Mouse (Mus musculus) hindbrain, postnatal 0 days (tissue): Measurements from ENCODE around the gene Ogfrl1. TPM values are rescaled to one million over a fixed set of nuclear protein-coding genes. Genes with fewer than 3 reads are reported as not detected.
A peak's percentile ranks its signal among the peaks of the same experiment; 100 is the strongest.

Experiments
- ATAC-seq: fragments of 200-750 bp; cut with Nextera tagmentation; 2 replicates; pipeline ENCODE4 v1.8.0; 2017; ENCODE audit warnings: mild to moderate bottlenecking, moderate TSS enrichment, moderate library complexity
- DNase-seq: peaks from one replicate; pipeline ENCODE4 v3.0.0-alpha.2; 2015; ENCODE audit warnings: low spot score
- H3K27ac ChIP-seq: fragments of 300-500 bp; sonication (generic); 2 replicates; pipeline ENCODE4 v1.5.1; 2014; ENCODE audit warnings: mild to moderate bottlenecking
- H3K27me3 ChIP-seq: fragments of 300-500 bp; sonication (generic); 2 replicates; pipeline ENCODE4 v1.6.1; 2014; ENCODE audit warnings: low read length, mixed read lengths; ENCODE audit not compliant: insufficient read depth
- H3K36me3 ChIP-seq: fragments of 300-500 bp; sonication (generic); 2 replicates; pipeline ENCODE4 v1.6.1; 2014; ENCODE audit warnings: low read length, mixed read lengths; ENCODE audit not compliant: insufficient read depth
- H3K4me1 ChIP-seq: fragments of 300-500 bp; sonication (generic); 2 replicates; pipeline ENCODE4 v1.6.1; 2014; ENCODE audit warnings: antibody characterized with exemption, low read length, mixed read lengths; ENCODE audit not compliant: insufficient read depth
- H3K4me2 ChIP-seq: fragments of 300-500 bp; sonication (generic); 2 replicates; pipeline ENCODE4 v1.6.1; 2014; ENCODE audit warnings: low read depth, mild to moderate bottlenecking, low read length, moderate library complexity, mixed read lengths
- H3K4me3 ChIP-seq: fragments of 300-500 bp; sonication (generic); 2 replicates; pipeline ENCODE4 v1.5.1; 2014; ENCODE audit warnings: low read length
- H3K9ac ChIP-seq: fragments of 300-500 bp; sonication (generic); replicated peaks from 2 replicates; pipeline ENCODE4 v1.6.1; 2014; ENCODE audit warnings: mild to moderate bottlenecking, low read length, moderate library complexity, mixed read lengths
- H3K9me3 ChIP-seq: fragments of 300-500 bp; sonication (generic); 2 replicates; pipeline ENCODE4 v1.6.1; 2016; ENCODE audit warnings: low read length, mixed read lengths
- CTCF ChIP-seq: IDR thresholded peaks from 2 replicates; pipeline ENCODE4 v1.5.1; 2016; ENCODE audit warnings: antibody characterized with exemption, control low read depth, low read depth
- WGBS: fragments of 180-500 bp; shearing (Covaris S2); extraction: QIAGEN DNeasy Blood & Tissue Kit; methylation state at CpG from one replicate; pipeline ENCODE4 v1.1.7; 2014; 5-methylcytosine and 5-hydroxymethylcytosine counted together
- polyA plus RNA-seq: library from polyadenylated mRNA; unstranded; fragments of >200 nt; fragmentation: Nextera tagmentation; extraction: Ambion mirVana; gene quantifications from 2 replicates; pipeline ENCODE4 v1.2.1, GENCODE M21; 2015
- total RNA-seq: library from RNA; depleted of rRNA; stranded (reverse); fragments of >200 nt; gene quantifications from 2 replicates; pipeline ENCODE4 v1.2.3, GENCODE M21; 2014

Gene Ogfrl1
- total and polyA plus RNA-seq, 2 experiments from 2014 or later: 15.7 to 17.7 TPM

DNA sequence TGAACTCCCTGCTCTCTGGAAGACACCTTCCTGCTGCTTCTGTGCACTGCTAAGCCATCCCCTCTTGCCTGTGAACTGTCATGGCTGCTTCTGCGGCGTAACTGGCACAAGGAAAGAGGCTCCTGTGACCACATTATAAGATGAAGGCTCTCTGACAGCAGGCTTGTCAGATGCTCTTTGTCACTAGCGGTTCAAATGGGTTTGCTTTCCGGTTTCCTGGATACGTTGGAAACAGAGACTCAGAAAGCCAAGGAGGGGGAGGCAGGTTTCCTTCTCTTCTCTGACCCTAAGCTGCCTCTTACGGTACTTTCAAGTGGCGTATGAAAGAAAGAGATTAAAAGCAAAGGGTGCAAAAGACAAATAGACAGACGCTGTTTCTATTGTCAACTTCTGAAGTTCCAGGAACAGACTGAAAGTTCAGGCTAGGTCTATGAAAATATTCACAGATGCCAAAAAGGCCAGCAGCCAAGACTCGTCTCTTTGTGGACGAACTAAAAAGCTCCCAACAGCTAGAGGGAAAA lies 76.2 kb downstream of the Ogfrl1 start:
- WGBS: 25% methylated on average over 10 of the region's 10 CpGs
- DNase-seq: peak; percentile 63
- H3K4me1 ChIP-seq: no peaks in the 10 kb centered on the region
- H3K9ac ChIP-seq: peak overlapping the region; percentile 37
- peak; percentile 84 for ATAC-seq
- H3K27ac ChIP-seq: peak overlapping the region; percentile 55
- H3K9me3 ChIP-seq: no peaks in the 10 kb centered on the region
- H3K36me3 ChIP-seq: no peaks in the 10 kb centered on the region
- H3K4me2 ChIP-seq: peak overlapping the region; percentile 51
- no peaks in the 10 kb centered on the region for H3K27me3 ChIP-seq
- H3K4me3 ChIP-seq: 0 out of 2 replicates have a peak overlapping the region, but pooled peaks have one; percentile 13
- TF ChIP-seq CTCF: no peak

DNA sequence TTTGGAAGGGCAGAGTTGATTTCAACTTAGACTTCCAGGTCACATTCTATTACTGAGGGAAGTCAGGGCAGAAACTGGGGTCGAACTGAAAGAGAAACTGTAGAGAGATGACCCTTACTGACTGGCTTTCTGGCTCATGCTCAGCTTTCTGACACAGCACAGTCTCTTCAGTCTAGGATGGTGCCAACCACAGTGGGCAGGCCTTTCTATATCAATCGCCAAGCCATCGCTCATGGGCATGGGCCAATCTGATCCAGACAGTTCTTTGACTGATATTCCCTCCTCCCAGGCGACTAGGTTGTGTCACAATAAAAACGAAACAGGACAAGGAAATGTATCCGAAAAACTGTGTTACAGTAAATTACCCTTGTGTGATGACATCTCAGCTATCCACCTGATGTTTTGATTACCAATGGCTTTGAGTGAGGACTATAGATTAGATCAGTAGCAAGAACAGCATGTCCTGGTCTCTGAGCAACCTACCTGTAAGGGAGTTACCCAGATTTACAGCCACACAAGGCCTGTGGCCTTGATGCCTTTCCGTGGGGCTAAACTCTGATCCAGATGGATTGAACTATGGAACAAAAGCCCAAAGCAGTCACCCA lies 76.9 kb downstream of the Ogfrl1 start:
- Histone ChIP-seq H3K36me3 (no peaks in the 10 kb centered on the region), H3K9me3 (no peaks in the 10 kb centered on the region), H3K9ac (no peak overlapping the region), H3K4me2 (peak overlapping the region; percentile 51; the same call in 1 of the 2 replicates), H3K4me3 (no peak overlapping the region), H3K27ac (peak overlapping the region; percentile 55; the same call in 1 of the 2 replicates), H3K4me1 (no peaks in the 10 kb centered on the region), H3K27me3 (no peaks in the 10 kb centered on the region)
- DNase-seq (peak; percentile 18), ATAC-seq (0 out of 2 replicates have a peak, but pooled peaks have one; percentile 43)
- 67% methylated on average over 7 of the region's 7 CpGs for WGBS
- no peak for TF ChIP-seq CTCF
